Mouse (Mus musculus) stomach, embryonic 14.5 days (tissue): ENCODE data around the gene 1190005I06Rik. TPM values are rescaled to one million over a fixed set of nuclear protein-coding genes. Genes with fewer than 3 reads are reported as not detected.

Experiments
- ATAC-seq: fragments of 200-750 bp; cut with Nextera tagmentation; 2 replicates; pipeline ENCODE4 v1.8.0; 2017; ENCODE audit warnings: low read depth, moderate TSS enrichment; ENCODE audit not compliant: insufficient number of reproducible peaks, insufficient read depth, low FRiP score
- H3K27ac ChIP-seq: fragments of 300-500 bp; sonication (generic); 2 replicates; pipeline ENCODE4 v1.5.1; 2014; ENCODE audit warnings: mild to moderate bottlenecking, low read length, moderate library complexity, mixed read lengths
- H3K27me3 ChIP-seq: fragments of 300-500 bp; sonication (generic); 2 replicates; pipeline ENCODE4 v1.6.1; 2014; ENCODE audit warnings: low read length, control low read depth, mixed read lengths; ENCODE audit not compliant: control insufficient read depth, insufficient read depth
- H3K36me3 ChIP-seq: fragments of 300-500 bp; sonication (generic); 2 replicates; pipeline ENCODE4 v1.6.1; 2014; ENCODE audit warnings: mild to moderate bottlenecking, control low read depth, low read length, moderate library complexity, mixed read lengths; ENCODE audit not compliant: control insufficient read depth, insufficient read depth
- H3K4me1 ChIP-seq: fragments of 300-500 bp; sonication (generic); 2 replicates; pipeline ENCODE4 v1.6.1; 2014; ENCODE audit warnings: low read length, control low read depth, mixed read lengths; ENCODE audit not compliant: control insufficient read depth, insufficient read depth
- H3K4me2 ChIP-seq: fragments of 300-500 bp; sonication (generic); replicated peaks from 2 replicates; pipeline ENCODE4 v1.6.1; 2014; ENCODE audit warnings: low read depth, low read length, control low read depth
- H3K4me3 ChIP-seq: fragments of 300-500 bp; sonication (generic); 2 replicates; pipeline ENCODE4 v1.5.1; 2014; ENCODE audit warnings: low read depth, low read length, control low read depth
- H3K9ac ChIP-seq: fragments of 300-500 bp; sonication (generic); replicated peaks from 2 replicates; pipeline ENCODE4 v1.6.1; 2014; ENCODE audit warnings: low read depth, mild to moderate bottlenecking, control low read depth, low read length, moderate library complexity, mixed read lengths
- H3K9me3 ChIP-seq: fragments of 300-500 bp; sonication (generic); 2 replicates; pipeline ENCODE4 v1.6.1; 2016; ENCODE audit warnings: low read depth, low read length, control low read depth; ENCODE audit not compliant: control insufficient read depth
- WGBS: fragments of 180-500 bp; shearing (Covaris S2); extraction: QIAGEN DNeasy Blood & Tissue Kit; methylation state at CpG from one replicate; pipeline ENCODE4 v1.1.7; 2014; 5-methylcytosine and 5-hydroxymethylcytosine counted together
- polyA plus RNA-seq: library from polyadenylated mRNA; unstranded; fragments of >200 nt; fragmentation: Nextera tagmentation; extraction: Ambion mirVana; gene quantifications from 2 replicates; pipeline ENCODE4 v1.2.1, GENCODE M21; 2014

Gene 1190005I06Rik
- polyA plus RNA-seq, 1 experiment from 2014 or later, result 3.6 TPM

DNA sequence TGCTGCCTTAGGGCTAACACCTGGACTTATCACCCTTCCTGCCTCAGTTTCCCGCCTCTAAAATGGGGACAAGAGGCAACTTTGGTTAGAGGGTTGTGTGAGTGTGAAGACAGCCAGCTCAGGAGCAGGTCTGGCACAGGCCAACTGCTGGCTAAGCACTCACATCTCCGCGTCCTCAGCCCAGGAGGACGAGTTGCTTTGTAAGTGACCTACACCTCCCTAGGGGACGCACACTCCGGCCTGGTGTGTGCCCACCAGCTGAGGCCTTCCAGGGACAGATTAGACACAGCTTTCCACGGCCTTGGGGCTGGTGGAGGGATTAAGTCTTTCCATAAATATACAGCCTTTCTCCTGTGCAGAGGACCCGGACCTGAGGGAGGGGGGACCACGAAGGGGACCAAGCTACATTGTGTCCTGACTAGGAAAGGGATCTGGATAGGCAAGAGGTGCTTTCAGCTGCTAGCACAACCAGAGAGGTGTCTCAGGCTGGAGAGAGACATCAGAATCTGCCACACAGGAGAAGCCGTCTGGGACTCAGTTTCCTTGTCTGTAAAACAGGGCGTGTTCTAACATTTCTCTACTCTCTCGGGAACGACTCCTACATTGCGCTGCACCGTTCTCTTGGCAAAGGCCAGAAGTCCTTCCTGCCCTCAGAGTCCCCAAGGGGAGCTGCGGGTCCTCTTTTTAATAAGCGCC, 14.3 kb downstream of the 1190005I06Rik start:
- Histone ChIP-seq H3K4me1 (0 out of 2 replicates have a peak, but pooled peaks cover 9% of the 10 kb centered on the region), H3K4me3 (peak overlapping the region; percentile 61; the same call in 1 of the 2 replicates), H3K27ac (no peak overlapping the region), H3K36me3 (no peaks in the 10 kb centered on the region), H3K27me3 (peaks cover 3% of the 10 kb centered on the region; the same call in 1 of the 2 replicates), H3K9me3 (no peaks in the 10 kb centered on the region), H3K4me2 (peak overlapping the region; percentile 100), H3K9ac (no peak overlapping the region)
- ATAC-seq, result no peak
- 38% methylated on average over 17 of the region's 17 CpGs for WGBS

DNA sequence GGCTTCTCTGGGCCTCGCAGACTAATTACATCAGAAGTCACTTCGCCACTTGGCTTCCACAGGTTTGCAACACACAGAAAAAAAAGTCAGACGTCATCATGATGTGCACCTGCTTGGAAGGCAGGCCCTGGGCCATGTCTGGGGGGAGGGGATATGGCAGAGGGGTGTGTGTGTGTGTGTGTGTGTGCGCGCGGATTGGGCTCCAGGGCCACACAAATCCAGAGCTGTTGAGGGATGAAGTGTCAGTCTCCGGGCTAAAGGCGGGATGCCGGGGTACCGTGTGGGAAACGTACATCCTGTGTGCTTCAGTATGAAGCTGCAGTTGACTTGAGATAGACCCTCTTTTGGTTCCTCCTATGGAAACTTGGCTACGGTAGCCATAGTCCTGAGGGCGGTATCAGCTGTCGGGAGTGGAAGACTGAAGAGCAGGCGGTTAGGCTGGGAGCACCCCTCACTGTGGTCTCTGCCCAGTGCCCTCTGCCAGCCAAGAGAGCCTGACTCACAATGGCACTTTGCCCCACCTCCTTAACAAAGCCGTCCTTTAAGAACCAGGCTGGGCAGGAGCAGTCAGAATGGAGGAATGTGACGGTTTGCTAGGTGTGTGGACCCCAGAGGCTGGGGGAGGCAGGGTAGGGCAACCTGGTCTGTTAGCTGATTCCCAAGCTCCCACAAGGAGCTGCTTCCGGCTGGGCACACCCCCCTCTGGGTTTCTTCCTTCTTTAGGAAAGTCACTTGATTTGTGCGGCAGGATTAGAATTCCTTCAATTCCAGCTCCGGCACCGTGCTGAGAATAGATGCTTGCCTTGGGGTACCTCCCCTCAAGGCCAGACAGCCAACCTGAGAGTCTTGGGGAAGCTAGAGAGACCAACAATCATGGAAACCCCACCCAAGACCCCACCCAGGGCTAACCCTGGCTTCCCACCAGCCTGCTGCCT, 15.7 kb downstream of the 1190005I06Rik start:
- no peak overlapping the region for H3K4me3 ChIP-seq
- no peaks in the 10 kb centered on the region for H3K9me3 ChIP-seq
- H3K36me3 ChIP-seq, result no peaks in the 10 kb centered on the region
- 0 out of 2 replicates have a peak, but pooled peaks cover 9% of the 10 kb centered on the region for H3K4me1 ChIP-seq
- H3K9ac ChIP-seq, result no peak overlapping the region
- H3K4me2 ChIP-seq, result no peak overlapping the region
- H3K27me3 ChIP-seq, result peaks cover 3% of the 10 kb centered on the region; the same call in 1 of the 2 replicates
- WGBS, result 82% methylated on average over 21 of the region's 21 CpGs
- no peak overlapping the region for H3K27ac ChIP-seq
- no peak for ATAC-seq

GRCm38 (mm10) chr8:120630848-120631247, 16.6 kb downstream of the 1190005I06Rik start:
- Histone ChIP-seq H3K9ac (no peak overlapping the region), H3K27ac (no peak overlapping the region), H3K27me3 (peaks cover 3% of the 10 kb centered on the region; the same call in 1 of the 2 replicates), H3K4me2 (no peak overlapping the region), H3K4me3 (no peak overlapping the region), H3K9me3 (no peaks in the 10 kb centered on the region), H3K36me3 (no peaks in the 10 kb centered on the region), H3K4me1 (0 out of 2 replicates have a peak, but pooled peaks cover 9% of the 10 kb centered on the region)
- 46% methylated on average over 6 of the region's 6 CpGs for WGBS
- no peak for ATAC-seq

- ATAC-seq, result no peak
Measured at GRCm38 (mm10) chr8:120630031-120630430, 17.4 kb downstream of the 1190005I06Rik start.

GRCm38 (mm10) chr8:120627298-120627697, 20.1 kb downstream of the 1190005I06Rik start:
- H3K4me3 ChIP-seq, result no peak overlapping the region
- H3K27ac ChIP-seq, result no peak overlapping the region
- H3K27me3 ChIP-seq, result no peaks in the 10 kb centered on the region
- H3K9ac ChIP-seq, result no peak overlapping the region
- WGBS, result 85% methylated on average over 5 of the region's 5 CpGs
- H3K9me3 ChIP-seq, result no peaks in the 10 kb centered on the region
- no peaks in the 10 kb centered on the region for H3K4me1 ChIP-seq
- H3K4me2 ChIP-seq, result no peak overlapping the region
- H3K36me3 ChIP-seq, result no peaks in the 10 kb centered on the region
- no peak for ATAC-seq

More at GRCm38 (mm10) chr8:120630031-120630430, 17.4 kb downstream of the 1190005I06Rik start:
- Histone ChIP-seq H3K36me3 (no peaks in the 10 kb centered on the region), H3K9ac (no peak overlapping the region), H3K4me2 (no peak overlapping the region), H3K27me3 (peaks cover 3% of the 10 kb centered on the region; the same call in 1 of the 2 replicates), H3K9me3 (no peaks in the 10 kb centered on the region), H3K4me3 (no peak overlapping the region), H3K27ac (no peak overlapping the region), H3K4me1 (0 out of 2 replicates have a peak, but pooled peaks cover 9% of the 10 kb centered on the region)
- 46% methylated on average over 5 of the region's 5 CpGs for WGBS

GRCm38 (mm10) chr8:120626461-120626860, 21.0 kb downstream of the 1190005I06Rik start:
- Histone ChIP-seq H3K4me2 (no peak overlapping the region), H3K36me3 (no peaks in the 10 kb centered on the region), H3K9me3 (no peaks in the 10 kb centered on the region), H3K27me3 (no peaks in the 10 kb centered on the region), H3K9ac (no peak overlapping the region), H3K27ac (no peak overlapping the region), H3K4me3 (no peak overlapping the region), H3K4me1 (no peaks in the 10 kb centered on the region)
- WGBS, result 50% methylated on average over 11 of the region's 11 CpGs
- ATAC-seq, result no peak

DNA sequence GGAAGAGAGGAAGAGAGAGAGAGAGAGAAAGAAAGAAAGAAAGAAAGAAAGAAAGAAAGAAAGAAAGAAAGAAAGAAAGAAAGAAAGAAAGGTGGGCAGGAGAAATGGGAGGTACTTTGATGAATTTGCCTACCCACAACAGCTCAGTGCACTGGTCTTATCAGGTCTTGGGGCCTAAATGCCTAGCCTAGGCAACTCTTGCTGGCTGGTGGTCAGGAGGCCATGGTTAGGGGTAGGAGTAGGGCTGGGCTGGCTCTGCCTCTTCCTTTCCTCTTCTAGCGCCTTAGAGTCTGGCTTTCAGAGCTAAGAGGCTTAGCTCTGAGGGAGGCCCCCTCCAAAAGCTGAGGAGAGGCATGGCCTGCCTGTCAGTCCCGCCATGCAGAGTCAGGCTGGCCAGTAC, 23.8 kb downstream of the 1190005I06Rik start:
- Histone ChIP-seq H3K27ac (no peak overlapping the region), H3K9me3 (no peaks in the 10 kb centered on the region), H3K36me3 (no peaks in the 10 kb centered on the region), H3K4me3 (no peak overlapping the region), H3K27me3 (no peaks in the 10 kb centered on the region), H3K4me2 (no peak overlapping the region), H3K4me1 (no peaks in the 10 kb centered on the region), H3K9ac (no peak overlapping the region)
- ATAC-seq, result no peak
- 45% methylated on average over 2 of the region's 2 CpGs for WGBS

DNA sequence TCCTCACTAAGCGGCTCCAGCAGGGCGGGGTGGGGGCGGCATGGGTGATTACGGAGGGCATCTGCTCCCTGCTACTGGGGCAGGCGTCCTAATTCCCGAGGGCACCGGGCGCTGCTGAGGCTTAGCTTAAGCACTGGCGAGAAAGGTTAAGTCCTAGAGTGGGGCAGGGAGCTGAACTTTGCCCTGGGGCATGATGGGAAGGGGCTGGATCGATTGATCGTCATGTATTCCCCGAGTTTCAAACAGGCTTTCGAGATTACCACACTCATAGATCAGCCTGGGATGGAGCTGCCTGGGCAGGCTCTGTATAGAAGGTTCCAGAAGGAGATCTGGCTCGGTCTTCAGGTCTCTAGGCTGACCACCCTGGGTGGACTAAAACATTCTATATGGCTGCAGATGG, 25.3 kb downstream of the 1190005I06Rik start:
- Histone ChIP-seq H3K27me3 (no peaks in the 10 kb centered on the region), H3K27ac (no peak overlapping the region), H3K36me3 (no peaks in the 10 kb centered on the region), H3K4me2 (no peak overlapping the region), H3K4me1 (no peaks in the 10 kb centered on the region), H3K4me3 (no peak overlapping the region), H3K9me3 (no peaks in the 10 kb centered on the region), H3K9ac (no peak overlapping the region)
- no peak for ATAC-seq
- WGBS, result 57% methylated on average over 14 of the region's 14 CpGs
